Mouse (Mus musculus) skeletal muscle tissue, postnatal 0 days (tissue): ENCODE data around the gene Elavl2. TPM values are rescaled to one million over a fixed set of nuclear protein-coding genes. Genes with fewer than 3 reads are reported as not detected.

Experiments
- microRNA-seq, 2 experiments: library from miRNA; unstranded; fragments of <30 nt; microRNA quantifications; one replicate each; pipeline ENCODE4; 2016
- polyA plus RNA-seq: library from polyadenylated mRNA; unstranded; fragments of >200 nt; fragmentation: Nextera tagmentation; extraction: Ambion mirVana; gene quantifications from 2 replicates; pipeline ENCODE4 v1.2.1, GENCODE M21; 2015

Gene Elavl2
- polyA plus RNA-seq: 0.74 and 0.94 TPM in 2 replicates

DNA sequence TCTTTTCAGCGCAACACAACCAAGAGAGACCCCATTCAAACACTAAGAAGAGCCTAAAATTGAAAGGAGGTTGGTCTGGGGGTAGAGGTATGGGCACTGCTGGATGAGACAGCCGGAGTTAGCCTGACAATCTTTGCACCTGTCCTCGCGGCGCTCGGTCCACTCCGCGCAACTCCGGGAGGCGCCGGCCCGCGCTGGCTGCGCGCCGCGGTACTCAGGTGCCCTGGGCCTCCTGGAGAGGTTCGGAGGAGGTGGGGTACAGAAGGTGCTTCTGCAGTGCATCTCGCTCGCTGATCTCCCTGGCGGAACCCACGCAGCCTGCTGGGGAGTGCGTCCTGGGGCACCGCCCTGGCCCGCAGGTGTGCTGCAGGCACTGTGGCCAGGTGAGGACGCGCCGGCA is at the start of gene Elavl2:
Elavl2 (minus strand) TSS at position 363 of the 400 bp plus-strand sequence.

Small RNA genes within 50 kb of the gene (microRNA-seq; reads per million reads assigned to microRNA genes)
- gene Mir6402: 0 reads per million in 2 experiments
